Mouse (Mus musculus) embryo, embryonic 11 days (tissue): Measurements from ENCODE around the gene Tmed6.
"Not testable (repeated sequence)": the region's sequence is repeated elsewhere in the genome, so short reads cannot be mapped to it uniquely, and the experiment has no call there.

Source experiments
- DNase-seq: peaks from one replicate; pipeline ENCODE4 v3.0.0-alpha.2; 2015

Tmed6 gene

GRCm38 (mm10) chr8:107065511-107066496 lies at the start of gene Tmed6:
Tmed6 (minus strand) TSS chr8:107065644.
- no peak for DNase-seq

GRCm38 (mm10) chr8:107115008-107115320 lies 49.5 kb upstream of the Tmed6 start:
- no peak for DNase-seq

- no peak for DNase-seq
These were observed 48.9 kb upstream of the Tmed6 start for GRCm38 (mm10) chr8:107114150-107115007.

GRCm38 (mm10) chr8:107113209-107113608 lies 47.8 kb upstream of the Tmed6 start:
- no peak for DNase-seq

- no peak for DNase-seq
These were observed 46.1 kb upstream of the Tmed6 start for GRCm38 (mm10) chr8:107111340-107112105.

GRCm38 (mm10) chr8:107110629-107111330 lies 45.3 kb upstream of the Tmed6 start:
- DNase-seq: no peak

- DNase-seq: no peak
These were observed 44.5 kb upstream of the Tmed6 start for GRCm38 (mm10) chr8:107109816-107110435.

GRCm38 (mm10) chr8:107108978-107109720 lies 43.7 kb upstream of the Tmed6 start:
- no peak for DNase-seq

GRCm38 (mm10) chr8:107108089-107108488 lies 42.6 kb upstream of the Tmed6 start:
- not testable (repeated sequence) for DNase-seq

GRCm38 (mm10) chr8:107104547-107104946 lies 39.1 kb upstream of the Tmed6 start:
- DNase-seq: peak; percentile 87

- no peak for DNase-seq
These were observed 35.2 kb upstream of the Tmed6 start for GRCm38 (mm10) chr8:107100635-107101034.

GRCm38 (mm10) chr8:107096366-107097036 lies 31.1 kb upstream of the Tmed6 start, which contains the start of gene Terf2:
Terf2 (minus strand) TSS chr8:107096547.
- DNase-seq: peak; percentile 97

GRCm38 (mm10) chr8:107095717-107096365 lies 30.4 kb upstream of the Tmed6 start:
- peak; percentile 60 for DNase-seq

- no peak for DNase-seq
These were observed 25.1 kb upstream of the Tmed6 start for GRCm38 (mm10) chr8:107090531-107090930.

GRCm38 (mm10) chr8:107088526-107089063 lies 23.2 kb upstream of the Tmed6 start:
- no peak for DNase-seq

- no peak for DNase-seq
These were observed 20.6 kb upstream of the Tmed6 start for GRCm38 (mm10) chr8:107086018-107086417.

- DNase-seq: no peak
These were observed 19.9 kb upstream of the Tmed6 start for GRCm38 (mm10) chr8:107085358-107085757.

GRCm38 (mm10) chr8:107076239-107076888 lies 10.9 kb upstream of the Tmed6 start:
- DNase-seq: no peak

GRCm38 (mm10) chr8:107074128-107074527 lies 8.7 kb upstream of the Tmed6 start:
- no peak for DNase-seq
